Mouse (Mus musculus): ENCODE measurements around the gene Tssk2. TPM values are rescaled to one million over a fixed set of nuclear protein-coding genes. Genes with fewer than 3 reads are reported as not detected.
A peak's percentile ranks its signal among the peaks of the same experiment; 100 is the strongest.

Gene Tssk2
- not detected in 2 replicates for polyA plus RNA-seq (2016; fragmentation: Nextera tagmentation; extraction: Ambion mirVana)

GRCm38 (mm10) chr16:17898462-17898861, at the start of gene Tssk2, which contains the start of gene Dgcr2:
TSS of gene Tssk2 (plus strand) at chr16:17898637.
TSS of gene Dgcr2 (minus strand) at chr16:17898562.
- WGBS: 86% methylated on average over 14 of the region's 14 CpGs
- H3K4me1 ChIP-seq (replicated peaks): no peaks in the 10 kb centered on the region
- ATAC-seq (ENCODE audit: insufficient number of reproducible peaks, low FRiP score): no peak
- H3K27ac ChIP-seq (ENCODE audit: poor library complexity, severe bottlenecking): no peak within 1 kb of the TSS
- H3K4me2 ChIP-seq: no peak within 1 kb of the TSS
- no peak within 1 kb of the TSS for H3K9ac ChIP-seq
- H3K36me3 ChIP-seq: peaks cover 53% of the 10 kb centered on the region
- H3K9me3 ChIP-seq (replicated peaks): no peaks in the 10 kb centered on the region
- no peak within 1 kb of the TSS for H3K4me3 ChIP-seq
- H3K27me3 ChIP-seq (replicated peaks): no peaks in the 10 kb centered on the region

DNA sequence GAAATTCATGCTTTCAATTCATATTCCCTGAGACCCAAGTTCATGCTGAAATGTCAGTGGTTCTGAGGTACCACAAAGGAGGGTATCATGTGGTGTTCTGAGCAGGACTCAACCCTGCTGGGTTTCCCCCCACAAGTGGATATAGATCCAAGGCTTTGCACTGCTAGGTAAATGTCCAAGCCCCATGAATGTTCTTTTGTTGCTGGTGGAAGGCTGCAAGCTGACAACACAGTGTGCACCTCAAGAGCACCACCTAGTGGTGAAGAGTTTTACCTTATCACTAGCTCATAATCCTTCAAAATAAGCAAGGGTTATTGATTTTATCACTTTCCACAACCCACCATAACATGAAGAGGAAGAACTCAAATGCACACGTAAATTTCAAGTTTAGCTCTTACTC, 49.5 kb upstream of the Tssk2 start:
- Histone ChIP-seq H3K27me3 (replicated peaks) (no peaks in the 10 kb centered on the region), H3K27ac (ENCODE audit: poor library complexity, severe bottlenecking) (no peak overlapping the region), H3K4me3 (no peak overlapping the region), H3K9me3 (replicated peaks) (no peaks in the 10 kb centered on the region), H3K9ac (no peak overlapping the region), H3K4me2 (no peak overlapping the region), H3K36me3 (peaks cover 81% of the 10 kb centered on the region), H3K4me1 (replicated peaks) (no peaks in the 10 kb centered on the region)
- ATAC-seq (ENCODE audit: insufficient number of reproducible peaks, low FRiP score): no peak
- 35% methylated on average over 1 of the region's 1 CpGs for WGBS

- no peak for ATAC-seq (ENCODE audit: insufficient number of reproducible peaks, low FRiP score)
- no peaks in the 10 kb centered on the region for H3K9me3 ChIP-seq (replicated peaks)
- no peak overlapping the region for H3K9ac ChIP-seq
- peaks cover 81% of the 10 kb centered on the region for H3K36me3 ChIP-seq
- H3K27ac ChIP-seq (ENCODE audit: poor library complexity, severe bottlenecking): no peak overlapping the region
- 76% methylated on average over 6 of the region's 6 CpGs for WGBS
- no peak overlapping the region for H3K4me2 ChIP-seq
- H3K27me3 ChIP-seq (replicated peaks): no peaks in the 10 kb centered on the region
- H3K4me1 ChIP-seq (replicated peaks): no peaks in the 10 kb centered on the region
- H3K4me3 ChIP-seq: no peak overlapping the region
Measured at GRCm38 (mm10) chr16:17849486-17849885, 49.0 kb upstream of the Tssk2 start.

- Histone ChIP-seq H3K9me3 (replicated peaks) (no peaks in the 10 kb centered on the region), H3K4me1 (replicated peaks) (no peaks in the 10 kb centered on the region), H3K4me2 (no peak overlapping the region), H3K4me3 (no peak overlapping the region), H3K36me3 (peaks cover 79% of the 10 kb centered on the region), H3K9ac (no peak overlapping the region), H3K27ac (ENCODE audit: poor library complexity, severe bottlenecking) (no peak overlapping the region), H3K27me3 (replicated peaks) (no peaks in the 10 kb centered on the region)
- 91% methylated on average over 5 of the region's 5 CpGs for WGBS
- no peak for ATAC-seq (ENCODE audit: insufficient number of reproducible peaks, low FRiP score)
Measured at GRCm38 (mm10) chr16:17851331-17851730, 47.1 kb upstream of the Tssk2 start.

- H3K9me3 ChIP-seq (replicated peaks): no peaks in the 10 kb centered on the region
- ATAC-seq (ENCODE audit: insufficient number of reproducible peaks, low FRiP score): no peak
- peaks cover 79% of the 10 kb centered on the region for H3K36me3 ChIP-seq
- no peak overlapping the region for H3K4me2 ChIP-seq
- 94% methylated on average over 1 of the region's 1 CpGs for WGBS
- H3K27ac ChIP-seq (ENCODE audit: poor library complexity, severe bottlenecking): no peak overlapping the region
- no peak overlapping the region for H3K9ac ChIP-seq
- H3K4me1 ChIP-seq (replicated peaks): no peaks in the 10 kb centered on the region
- no peaks in the 10 kb centered on the region for H3K27me3 ChIP-seq (replicated peaks)
- no peak overlapping the region for H3K4me3 ChIP-seq
Measured at GRCm38 (mm10) chr16:17851860-17852259, 46.6 kb upstream of the Tssk2 start.

DNA sequence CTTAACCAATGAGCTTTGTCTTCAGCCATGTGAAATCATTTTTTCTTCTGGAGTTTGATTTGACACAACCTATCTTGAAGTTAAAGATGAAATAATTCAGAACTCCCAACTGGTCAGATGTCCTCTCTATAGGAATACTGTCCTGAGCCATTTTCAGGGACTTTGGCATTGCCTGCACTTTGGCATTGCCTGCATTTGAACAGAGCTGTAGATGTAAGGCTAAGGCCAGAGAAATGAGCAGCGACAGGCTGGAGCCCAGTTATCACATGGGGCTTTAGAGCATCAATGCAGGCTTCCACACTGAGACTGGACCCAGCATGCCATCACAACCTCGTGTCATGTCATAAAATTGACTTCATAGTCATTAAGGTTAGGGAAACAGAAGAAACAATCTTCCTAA, 45.2 kb upstream of the Tssk2 start:
- WGBS: 88% methylated on average over 2 of the region's 2 CpGs
- H3K4me2 ChIP-seq: no peak overlapping the region

GRCm38 (mm10) chr16:17857157-17857556, 41.3 kb upstream of the Tssk2 start:
- Histone ChIP-seq H3K27me3 (replicated peaks) (no peaks in the 10 kb centered on the region), H3K4me3 (no peak overlapping the region), H3K36me3 (peaks cover 70% of the 10 kb centered on the region), H3K4me1 (replicated peaks) (peaks cover under 1% of the 10 kb centered on the region; the same call in 1 of the 2 replicates), H3K4me2 (no peak overlapping the region), H3K9me3 (replicated peaks) (no peaks in the 10 kb centered on the region), H3K27ac (ENCODE audit: poor library complexity, severe bottlenecking) (no peak overlapping the region), H3K9ac (no peak overlapping the region)
- WGBS: 87% methylated on average over 7 of the region's 7 CpGs
- ATAC-seq (ENCODE audit: insufficient number of reproducible peaks, low FRiP score): no peak

More for the DNA sequence above, 45.2 kb upstream of the Tssk2 start:
- H3K27me3 ChIP-seq (replicated peaks): no peaks in the 10 kb centered on the region
- H3K9ac ChIP-seq: no peak overlapping the region
- no peaks in the 10 kb centered on the region for H3K9me3 ChIP-seq (replicated peaks)
- no peak overlapping the region for H3K4me3 ChIP-seq
- no peak for ATAC-seq (ENCODE audit: insufficient number of reproducible peaks, low FRiP score)
- no peaks in the 10 kb centered on the region for H3K4me1 ChIP-seq (replicated peaks)
- H3K27ac ChIP-seq (ENCODE audit: poor library complexity, severe bottlenecking): no peak overlapping the region
- H3K36me3 ChIP-seq: peaks cover 83% of the 10 kb centered on the region

DNA sequence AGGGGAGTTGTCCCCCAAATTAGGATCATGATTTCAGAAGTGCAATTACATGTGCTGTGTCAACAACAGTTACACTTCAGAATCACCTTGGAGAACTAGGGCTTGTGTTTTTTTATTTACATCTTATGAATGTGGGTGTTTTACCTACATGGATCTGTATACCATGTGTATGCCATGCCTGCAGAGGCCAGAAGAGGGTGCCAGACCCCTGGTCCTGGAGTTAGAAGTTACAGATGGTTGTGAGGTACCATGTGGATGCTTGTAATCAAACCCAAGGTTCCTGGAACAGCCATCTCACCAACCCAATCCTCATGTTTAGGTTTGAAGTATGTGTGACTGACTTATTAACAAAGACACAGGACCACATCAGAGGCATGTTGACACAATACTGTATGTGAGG, 39.8 kb upstream of the Tssk2 start:
- no peak overlapping the region for H3K4me3 ChIP-seq
- H3K27me3 ChIP-seq (replicated peaks): no peaks in the 10 kb centered on the region
- peaks cover 7% of the 10 kb centered on the region; the same call in 1 of the 2 replicates for H3K4me1 ChIP-seq (replicated peaks)
- H3K36me3 ChIP-seq: peaks cover 63% of the 10 kb centered on the region
- no peak for ATAC-seq (ENCODE audit: insufficient number of reproducible peaks, low FRiP score)
- no peak overlapping the region for H3K27ac ChIP-seq (ENCODE audit: poor library complexity, severe bottlenecking)
- no peak overlapping the region for H3K4me2 ChIP-seq
- no peaks in the 10 kb centered on the region for H3K9me3 ChIP-seq (replicated peaks)
- no peak overlapping the region for H3K9ac ChIP-seq

- Histone ChIP-seq H3K4me3 (no peak overlapping the region), H3K9ac (no peak overlapping the region), H3K9me3 (replicated peaks) (no peaks in the 10 kb centered on the region), H3K27ac (ENCODE audit: poor library complexity, severe bottlenecking) (no peak overlapping the region), H3K36me3 (peaks cover 19% of the 10 kb centered on the region), H3K27me3 (replicated peaks) (no peaks in the 10 kb centered on the region), H3K4me2 (no peak overlapping the region), H3K4me1 (replicated peaks) (peaks cover 18% of the 10 kb centered on the region)
- ATAC-seq (ENCODE audit: insufficient number of reproducible peaks, low FRiP score): no peak
- WGBS: 86% methylated on average over 2 of the region's 2 CpGs
Measured at GRCm38 (mm10) chr16:17865293-17865692, 33.1 kb upstream of the Tssk2 start.

DNA sequence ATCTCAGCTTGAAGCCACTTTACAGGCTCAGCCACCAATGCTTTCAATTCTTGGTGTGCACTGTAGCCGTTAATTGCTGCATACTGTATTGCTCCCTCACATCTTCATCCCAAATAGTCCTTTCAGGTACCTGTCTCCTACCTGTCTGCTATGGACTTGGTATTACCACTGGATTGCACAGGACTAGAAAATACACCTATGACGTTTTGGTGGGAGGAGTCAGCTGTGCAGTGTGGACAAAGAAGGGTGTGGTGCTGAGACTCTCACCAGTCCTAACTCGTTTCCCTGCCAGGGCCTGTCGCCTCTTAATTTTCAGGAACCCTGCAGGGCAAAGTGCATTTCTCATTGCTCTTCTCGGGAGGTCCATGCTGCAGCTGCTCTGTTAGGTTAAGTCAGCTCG, 32.7 kb upstream of the Tssk2 start:
- Histone ChIP-seq H3K27ac (ENCODE audit: poor library complexity, severe bottlenecking) (no peak overlapping the region), H3K9ac (no peak overlapping the region), H3K4me1 (replicated peaks) (peaks cover 19% of the 10 kb centered on the region), H3K4me2 (no peak overlapping the region), H3K9me3 (replicated peaks) (no peaks in the 10 kb centered on the region), H3K36me3 (peaks cover 22% of the 10 kb centered on the region), H3K4me3 (no peak overlapping the region), H3K27me3 (replicated peaks) (no peaks in the 10 kb centered on the region)
- no peak for ATAC-seq (ENCODE audit: insufficient number of reproducible peaks, low FRiP score)
- 71% methylated on average over 6 of the region's 6 CpGs for WGBS

- H3K9me3 ChIP-seq (replicated peaks): no peaks in the 10 kb centered on the region
- H3K4me1 ChIP-seq (replicated peaks): peaks cover 58% of the 10 kb centered on the region
- no peak overlapping the region for H3K4me2 ChIP-seq
- no peak overlapping the region for H3K9ac ChIP-seq
- ATAC-seq (ENCODE audit: insufficient number of reproducible peaks, low FRiP score): no peak
- peaks cover 19% of the 10 kb centered on the region for H3K36me3 ChIP-seq
- no peaks in the 10 kb centered on the region for H3K27me3 ChIP-seq (replicated peaks)
- 25% methylated on average over 5 of the region's 5 CpGs for WGBS
- no peak overlapping the region for H3K27ac ChIP-seq (ENCODE audit: poor library complexity, severe bottlenecking)
- no peak overlapping the region for H3K4me3 ChIP-seq
Measured at GRCm38 (mm10) chr16:17871248-17871647, 27.2 kb upstream of the Tssk2 start.

DNA sequence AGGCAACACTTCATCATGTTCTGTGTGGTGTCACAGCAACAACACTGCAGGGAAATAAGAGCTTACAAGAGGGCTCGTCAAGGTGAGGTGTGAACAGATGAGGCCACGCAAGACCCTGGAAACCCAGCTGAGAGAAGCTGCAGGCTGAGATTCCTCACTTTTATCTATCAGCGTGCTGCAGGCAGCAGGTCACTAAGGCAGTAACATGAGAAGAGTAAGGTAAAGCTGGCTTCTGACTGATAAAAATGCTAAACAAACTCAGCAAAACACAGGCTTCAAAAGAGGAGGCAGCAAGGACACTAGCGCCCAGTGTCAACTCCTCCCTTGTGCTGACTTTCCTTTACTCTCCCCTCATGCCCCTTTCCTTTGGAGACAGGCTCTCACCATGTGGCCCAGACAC, 25.4 kb upstream of the Tssk2 start:
- Histone ChIP-seq H3K36me3 (peaks cover 20% of the 10 kb centered on the region), H3K9me3 (replicated peaks) (no peaks in the 10 kb centered on the region), H3K27ac (ENCODE audit: poor library complexity, severe bottlenecking) (peak overlapping the region; percentile 31), H3K27me3 (replicated peaks) (no peaks in the 10 kb centered on the region), H3K9ac (no peak overlapping the region), H3K4me3 (no peak overlapping the region), H3K4me2 (no peak overlapping the region), H3K4me1 (replicated peaks) (peaks cover 58% of the 10 kb centered on the region)
- peak; percentile 50; the same call in 1 of the 2 replicates for ATAC-seq (ENCODE audit: insufficient number of reproducible peaks, low FRiP score)
- WGBS: 24% methylated on average over 4 of the region's 4 CpGs
